Mouse (Mus musculus) brain, embryonic 14.5 days (tissue): ENCODE data around the gene Hist1h2ao.

Experiments used
- CTCF ChIP-seq: fragments of 200-500 bp; IDR thresholded peaks from 2 replicates; pipeline ENCODE4 v1.5.1; 2012; ENCODE audit warnings: inconsistent platforms, mild to moderate bottlenecking, moderate library complexity, borderline replicate concordance; ENCODE audit not compliant: insufficient read depth, insufficient read length; ENCODE audit errors: extremely low read depth
- POLR2A ChIP-seq: fragments of 200-500 bp; IDR thresholded peaks from 2 replicates; pipeline ENCODE4 v1.6.1; 2012; ENCODE audit warnings: mild to moderate bottlenecking, inconsistent platforms, borderline replicate concordance; ENCODE audit not compliant: poor library complexity, insufficient read depth, insufficient read length, severe bottlenecking; ENCODE audit errors: extremely low read depth

DNA sequence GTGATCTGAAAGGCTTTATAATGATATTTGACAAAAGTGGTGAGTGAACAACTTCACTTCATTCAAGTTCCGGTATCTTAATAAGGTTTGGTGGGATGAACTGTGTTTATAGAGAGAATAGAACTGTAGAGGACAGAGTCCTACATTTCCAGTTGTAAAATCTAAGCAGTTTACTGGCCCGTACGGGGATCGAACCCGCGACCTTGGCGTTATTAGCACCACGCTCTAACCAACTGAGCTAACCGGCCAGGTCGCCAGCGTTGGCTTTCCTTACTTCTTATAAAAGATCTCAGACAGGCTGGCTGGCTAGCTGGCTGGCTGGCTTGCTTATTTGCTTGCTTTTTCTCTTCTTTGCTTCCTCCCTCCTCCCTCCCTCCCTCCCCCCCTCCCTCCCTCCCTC lies 44.9 kb downstream of the Hist1h2ao start:
- TF ChIP-seq CTCF (no peak), POLR2A (no peak)
